Mouse (Mus musculus) liver, embryonic 13.5 days (tissue): ENCODE data around the gene Hlcs. TPM values are rescaled to one million over a fixed set of nuclear protein-coding genes. Genes with fewer than 3 reads are reported as not detected.
A peak's percentile ranks its signal among the peaks of the same experiment; 100 is the strongest.
"Not testable (repeated sequence)": the region's sequence is repeated elsewhere in the genome, so short reads cannot be mapped to it uniquely, and the experiment has no call there.

Experiments used
- ATAC-seq: fragments of 200-750 bp; cut with Nextera tagmentation; 2 replicates; pipeline ENCODE4 v1.8.0; 2017; ENCODE audit warnings: low read depth, mild to moderate bottlenecking, moderate number of reproducible peaks, moderate library complexity
- DNase-seq: peaks from one replicate; pipeline ENCODE4 v3.0.0; 2022
- H3K27ac ChIP-seq: fragments of 300-500 bp; sonication (generic); 2 replicates; pipeline ENCODE4 v1.5.1; 2015; ENCODE audit warnings: moderate library complexity, mild to moderate bottlenecking, inconsistent platforms
- H3K27me3 ChIP-seq: fragments of 300-500 bp; sonication (generic); 2 replicates; pipeline ENCODE4 v1.6.1; 2015; ENCODE audit warnings: mild to moderate bottlenecking, inconsistent platforms
- H3K36me3 ChIP-seq: fragments of 300-500 bp; sonication (generic); 2 replicates; pipeline ENCODE4 v1.6.1; 2015; ENCODE audit warnings: mild to moderate bottlenecking, inconsistent platforms
- H3K4me1 ChIP-seq: fragments of 300-500 bp; sonication (generic); replicated peaks from 2 replicates; pipeline ENCODE4 v1.6.1; 2015; ENCODE audit warnings: inconsistent platforms
- H3K4me2 ChIP-seq: fragments of 300-500 bp; sonication (generic); 2 replicates; pipeline ENCODE4 v1.6.1; 2015; ENCODE audit warnings: inconsistent platforms, mild to moderate bottlenecking, moderate library complexity
- H3K4me3 ChIP-seq: fragments of 300-500 bp; sonication (generic); replicated peaks from 2 replicates; pipeline ENCODE4 v1.5.1; 2015; ENCODE audit warnings: mild to moderate bottlenecking, inconsistent platforms
- H3K9ac ChIP-seq: fragments of 300-500 bp; sonication (generic); 2 replicates; pipeline ENCODE4 v1.6.1; 2015; ENCODE audit warnings: mild to moderate bottlenecking, inconsistent platforms
- H3K9me3 ChIP-seq: fragments of 300-500 bp; sonication (generic); replicated peaks from 2 replicates; pipeline ENCODE4 v1.6.1; 2016; ENCODE audit warnings: inconsistent platforms
- WGBS: fragments of 180-500 bp; shearing (Covaris S2); methylation state at CpG from one replicate; pipeline ENCODE4 v1.1.7; 2015; ENCODE audit not compliant: insufficient replicate concordance; 5-methylcytosine and 5-hydroxymethylcytosine counted together
- polyA plus RNA-seq: library from polyadenylated mRNA; unstranded; fragments of >200 nt; fragmentation: Nextera tagmentation; extraction: Ambion mirVana; gene quantifications from 2 replicates; pipeline ENCODE4 v1.2.1, GENCODE M21; 2015

Hlcs gene
- polyA plus RNA-seq, 1 experiment from 2014 or later, result 2.5 TPM

- H3K4me3 ChIP-seq, result no peak overlapping the region
- peaks cover 3% of the 10 kb centered on the region; the same call in 1 of the 2 replicates for H3K4me1 ChIP-seq
- 59% methylated on average over 7 of the region's 7 CpGs for WGBS
- H3K9me3 ChIP-seq, result no peaks in the 10 kb centered on the region
- H3K27me3 ChIP-seq, result no peaks in the 10 kb centered on the region
- no peak overlapping the region for H3K4me2 ChIP-seq
- H3K27ac ChIP-seq, result no peak overlapping the region
- ATAC-seq, result no peak
- H3K36me3 ChIP-seq, result no peaks in the 10 kb centered on the region
- H3K9ac ChIP-seq, result no peak overlapping the region
- no peak for DNase-seq
These were observed 33.8 kb upstream of the Hlcs start for GRCm38 (mm10) chr16:94347080-94347731.

- no peaks in the 10 kb centered on the region for H3K27me3 ChIP-seq
- WGBS, result 55% methylated on average over 1 of the region's 1 CpGs
- DNase-seq (no peak), ATAC-seq (no peak)
- H3K36me3 ChIP-seq, result no peaks in the 10 kb centered on the region
- no peak overlapping the region for H3K4me3 ChIP-seq
- H3K4me1 ChIP-seq, result no peaks in the 10 kb centered on the region
- H3K9ac ChIP-seq, result no peak overlapping the region
- H3K9me3 ChIP-seq, result no peaks in the 10 kb centered on the region
- no peak overlapping the region for H3K4me2 ChIP-seq
- H3K27ac ChIP-seq, result no peak overlapping the region
These were observed 32.4 kb upstream of the Hlcs start for GRCm38 (mm10) chr16:94345733-94346132.

- ATAC-seq, H3K4me3 ChIP-seq: not testable (repeated sequence)
- 79% methylated on average over 22 of the region's 22 CpGs for WGBS
These were observed 26.1 kb upstream of the Hlcs start for GRCm38 (mm10) chr16:94339164-94340160.

GRCm38 (mm10) chr16:94335656-94336055 is 22.3 kb upstream of the Hlcs start:
- H3K4me1 ChIP-seq, result no peaks in the 10 kb centered on the region
- H3K9me3 ChIP-seq, result no peaks in the 10 kb centered on the region
- DNase-seq (no peak), ATAC-seq (no peak)
- H3K4me3 ChIP-seq, result no peak overlapping the region
- H3K27me3 ChIP-seq, result no peaks in the 10 kb centered on the region; the same call in 1 of the 2 replicates
- no peak overlapping the region for H3K9ac ChIP-seq
- WGBS, result 61% methylated on average over 5 of the region's 5 CpGs
- no peak overlapping the region for H3K4me2 ChIP-seq
- no peak overlapping the region for H3K27ac ChIP-seq
- H3K36me3 ChIP-seq, result no peaks in the 10 kb centered on the region

More at GRCm38 (mm10) chr16:94339164-94340160, 26.1 kb upstream of the Hlcs start:
- DNase-seq, H3K9ac ChIP-seq, H3K36me3 ChIP-seq, H3K27me3 ChIP-seq, H3K9me3 ChIP-seq, H3K4me1 ChIP-seq, H3K4me2 ChIP-seq, H3K27ac ChIP-seq: not testable (repeated sequence)

- Histone ChIP-seq H3K4me1 (peaks cover 22% of the 10 kb centered on the region), H3K36me3 (no peaks in the 10 kb centered on the region), H3K4me3 (no peak overlapping the region), H3K9ac (no peak overlapping the region), H3K27me3 (peaks cover 32% of the 10 kb centered on the region), H3K9me3 (no peaks in the 10 kb centered on the region), H3K4me2 (no peak overlapping the region), H3K27ac (no peak overlapping the region)
- peak; percentile 55 for DNase-seq
- 49% methylated on average over 5 of the region's 5 CpGs for WGBS
- ATAC-seq, result no peak; the same call in 1 of the 2 replicates
These were observed 18.5 kb upstream of the Hlcs start for GRCm38 (mm10) chr16:94331886-94332252.

GRCm38 (mm10) chr16:94331233-94331885 is 18.0 kb upstream of the Hlcs start:
- Histone ChIP-seq H3K9me3 (no peaks in the 10 kb centered on the region), H3K27ac (no peak overlapping the region), H3K4me2 (no peak overlapping the region), H3K9ac (no peak overlapping the region), H3K27me3 (peaks cover 32% of the 10 kb centered on the region), H3K36me3 (no peaks in the 10 kb centered on the region), H3K4me3 (no peak overlapping the region), H3K4me1 (peaks cover 22% of the 10 kb centered on the region)
- 58% methylated on average over 9 of the region's 9 CpGs for WGBS
- no peak for ATAC-seq
- no peak for DNase-seq

- DNase-seq, result no peak
- no peak overlapping the region for H3K27ac ChIP-seq
- WGBS, result 81% methylated on average over 5 of the region's 5 CpGs
These were observed 17.1 kb upstream of the Hlcs start for GRCm38 (mm10) chr16:94330429-94330828.

GRCm38 (mm10) chr16:94328881-94329867 is 15.8 kb upstream of the Hlcs start:
- Histone ChIP-seq H3K4me1 (peaks cover 36% of the 10 kb centered on the region), H3K9ac (peak overlapping the region; percentile 66), H3K4me3 (peak overlapping the region; percentile 63), H3K9me3 (no peaks in the 10 kb centered on the region), H3K36me3 (no peaks in the 10 kb centered on the region), H3K4me2 (peak overlapping the region; percentile 84), H3K27me3 (peaks cover 32% of the 10 kb centered on the region), H3K27ac (no peak overlapping the region)
- DNase-seq (no peak), ATAC-seq (no peak)
- WGBS, result 20% methylated on average over 25 of the region's 25 CpGs

More at GRCm38 (mm10) chr16:94330429-94330828, 17.1 kb upstream of the Hlcs start:
- Histone ChIP-seq H3K36me3 (no peaks in the 10 kb centered on the region), H3K27me3 (peaks cover 32% of the 10 kb centered on the region), H3K9me3 (no peaks in the 10 kb centered on the region), H3K4me1 (peaks cover 31% of the 10 kb centered on the region), H3K4me3 (no peak overlapping the region), H3K9ac (no peak overlapping the region), H3K4me2 (no peak overlapping the region)
- no peak for ATAC-seq

- H3K4me1 ChIP-seq, result peaks cover 36% of the 10 kb centered on the region
- no peak within 1 kb of the TSS for H3K27ac ChIP-seq
- DNase-seq (no peak), ATAC-seq (peak; percentile 35)
- H3K36me3 ChIP-seq, result no peaks in the 10 kb centered on the region
- peak within 1 kb of the TSS; percentile 84 for H3K4me2 ChIP-seq
- peaks cover 32% of the 10 kb centered on the region for H3K27me3 ChIP-seq
- H3K4me3 ChIP-seq, result peak within 1 kb of the TSS; percentile 63
- H3K9me3 ChIP-seq, result no peaks in the 10 kb centered on the region
- WGBS, result 2% methylated on average over 63 of the region's 63 CpGs
- peak within 1 kb of the TSS; percentile 66 for H3K9ac ChIP-seq
These were observed 14.7 kb upstream of the Hlcs start, which contains the start of gene Ripply3 for GRCm38 (mm10) chr16:94327781-94328711. Gene Ripply3 (plus strand): TSS chr16:94328420.
